Mouse (Mus musculus): ENCODE measurements at regions not wholly inside any gene's neighbourhood (a gene's known extent, or its start where the extent isn't known, plus 50 kb on each side); places are given as distances from the start of the nearest gene placed in this dataset.

DNA sequence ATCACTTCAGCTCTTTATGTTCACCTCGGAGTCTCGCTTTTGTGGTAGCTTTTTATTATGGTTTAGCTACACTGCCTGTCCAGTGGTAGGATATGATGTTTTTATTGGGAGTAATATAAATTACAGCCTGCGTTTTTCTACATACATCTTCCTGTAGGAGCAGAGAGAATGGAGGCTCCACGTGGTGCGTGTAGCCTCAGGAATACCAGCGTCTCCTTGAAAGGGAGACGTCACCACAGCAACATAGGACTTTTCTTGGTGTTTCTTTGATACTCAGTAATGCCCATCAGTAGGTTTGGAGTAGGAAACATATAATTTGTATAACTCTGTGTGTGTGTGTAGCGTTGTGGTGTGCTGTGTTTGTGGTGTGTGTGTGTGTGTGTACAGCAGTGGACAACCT, 150.7 kb downstream of the Ndufs4 start:
- DNase-seq (ENCODE audit: low spot score): no peak

DNA sequence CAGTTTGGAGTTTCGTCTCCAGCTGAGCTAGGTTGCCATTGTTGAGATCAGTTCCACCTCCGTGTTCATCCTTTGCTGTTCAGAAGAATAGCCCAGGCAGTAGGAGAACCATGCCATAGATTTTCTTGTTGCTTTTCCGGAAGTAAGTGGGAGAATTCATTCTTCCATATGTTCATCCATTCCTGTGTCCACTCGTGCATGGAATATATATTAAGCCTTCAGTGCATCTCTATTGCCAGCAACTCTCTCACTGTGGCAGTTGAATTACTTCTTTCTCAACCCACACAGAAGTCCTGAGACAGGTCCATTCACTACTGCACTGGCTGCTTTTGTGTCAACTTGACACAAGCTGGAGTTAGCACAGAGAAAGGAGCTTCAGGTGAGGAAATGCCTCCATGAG, 152.2 kb downstream of the Ndufs4 start:
- DNase-seq (ENCODE audit: low spot score): no peak

GRCm38 (mm10) chr13:114232203-114232602, 155.9 kb downstream of the Ndufs4 start:
- DNase-seq (ENCODE audit: low spot score): peak; percentile 19

GRCm38 (mm10) chr13:114230557-114230956, 157.5 kb downstream of the Ndufs4 start:
- no peak for DNase-seq (ENCODE audit: low spot score)

DNA sequence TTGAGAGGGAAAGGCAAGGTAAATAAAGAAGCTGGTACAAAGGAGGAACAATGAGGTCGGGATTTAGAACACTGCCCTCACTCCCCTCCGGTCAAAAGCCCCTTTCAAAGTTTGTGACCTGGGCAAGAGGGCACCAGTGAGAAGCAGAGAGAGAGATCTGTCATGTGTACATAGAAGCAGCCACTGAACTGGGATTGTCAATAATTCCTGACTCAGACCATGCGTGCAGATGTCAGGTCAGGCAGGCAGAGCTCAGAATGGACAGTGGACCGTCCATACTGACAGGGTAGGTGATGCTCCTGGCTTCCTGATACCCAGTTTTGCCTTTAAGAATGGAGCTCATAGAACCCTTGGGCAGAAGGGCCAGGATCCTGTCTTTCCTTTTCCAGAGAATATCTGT, 161.0 kb downstream of the Ndufs4 start:
- DNase-seq (ENCODE audit: low spot score): no peak

GRCm38 (mm10) chr13:114226291-114226925, 161.7 kb downstream of the Ndufs4 start:
- DNase-seq (ENCODE audit: low spot score): no peak

- no peak for DNase-seq (ENCODE audit: low spot score)
Measured at GRCm38 (mm10) chr13:114219870-114220492, 168.1 kb downstream of the Ndufs4 start.

DNA sequence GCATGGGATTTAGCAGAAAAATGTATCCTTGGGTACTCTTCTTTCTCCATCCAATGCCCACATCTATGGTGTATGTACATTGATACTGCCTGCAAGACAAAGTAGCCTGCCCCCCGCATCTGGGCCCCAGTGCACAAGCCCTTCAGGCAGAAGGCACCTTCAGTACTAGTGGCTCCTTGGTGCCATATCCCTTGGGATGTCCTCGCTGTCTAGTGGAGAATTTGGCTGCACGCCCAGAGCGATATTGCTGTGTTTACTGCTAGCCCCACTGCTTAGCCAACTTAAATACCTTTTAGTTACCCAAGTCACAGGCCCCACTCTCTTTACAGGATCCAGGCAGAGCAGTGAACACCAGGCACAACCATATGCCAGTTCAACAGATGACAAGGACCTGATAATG, 173.0 kb downstream of the Ndufs4 start:
- DNase-seq (ENCODE audit: low spot score): no peak

Measured in c-Kit-positive CD71-positive TER-119-positive erythroid progenitor cells, embryonic 14.5 days (primary cell).